Mouse (Mus musculus): ENCODE data around the gene Dync2h1.

GRCm38 (mm10) chr9:6986161-6986560 is 198.1 kb downstream of the Dync2h1 start:
- no peak for TF ChIP-seq GATA1 (IDR thresholded peaks at IDR 0.05; ENCODE audit: low read length)
- TF ChIP-seq TAL1 (IDR thresholded peaks at IDR 0.05; ENCODE audit: low read length) = no peak
